Mouse (Mus musculus): ENCODE results near the gene Vps36.

The Vps36 gene

GRCm38 (mm10) chr8:22214826-22215225 lies 22.2 kb downstream of the Vps36 start:
- DNase-seq: no peak

- no peak for DNase-seq
These were observed 33.8 kb downstream of the Vps36 start for GRCm38 (mm10) chr8:22226361-22226760.

GRCm38 (mm10) chr8:22227061-22227877 lies 34.7 kb downstream of the Vps36 start, which contains the start of gene Thsd1:
Gene Thsd1, plus strand, starts transcription at chr8:22227313.
- peak; percentile 12 to 19 for DNase-seq

GRCm38 (mm10) chr8:22228621-22229020 lies 36.0 kb downstream of the Vps36 start:
- peak; percentile 2 to 5 for DNase-seq

GRCm38 (mm10) chr8:22242986-22243385 lies 50.4 kb downstream of the Vps36 start:
- no peak for DNase-seq

GRCm38 (mm10) chr8:22245663-22246062 lies 53.1 kb downstream of the Vps36 start:
- DNase-seq: no peak

- no peak for DNase-seq
These were observed 55.3 kb downstream of the Vps36 start for GRCm38 (mm10) chr8:22247956-22248355.

GRCm38 (mm10) chr8:22249080-22249479 lies 56.5 kb downstream of the Vps36 start:
- no peak for DNase-seq

- DNase-seq: no peak
These were observed 66.4 kb downstream of the Vps36 start for GRCm38 (mm10) chr8:22258946-22259450.

GRCm38 (mm10) chr8:22259531-22259930 lies 66.9 kb downstream of the Vps36 start:
- DNase-seq: no peak

- no peak for DNase-seq
These were observed 67.6 kb downstream of the Vps36 start for GRCm38 (mm10) chr8:22260091-22260722.

- no peak for DNase-seq
These were observed 69.7 kb downstream of the Vps36 start for GRCm38 (mm10) chr8:22262267-22262666.

GRCm38 (mm10) chr8:22264292-22264691 lies 71.7 kb downstream of the Vps36 start:
- DNase-seq: no peak

GRCm38 (mm10) chr8:22264787-22265186 lies 72.2 kb downstream of the Vps36 start:
- DNase-seq: no peak

GRCm38 (mm10) chr8:22265194-22265593 lies 72.6 kb downstream of the Vps36 start:
- DNase-seq: no peak

- DNase-seq: no peak
These were observed 74.2 kb downstream of the Vps36 start for GRCm38 (mm10) chr8:22266809-22267208.

Data from B cell, adult 2 months (primary cell).